Mouse (Mus musculus) CH12.LX (cell line): ENCODE data around the gene Trappc2l. TPM values are rescaled to one million over a fixed set of nuclear protein-coding genes. Genes with fewer than 3 reads are reported as not detected.

Source experiments
- DNase-seq: peaks from one replicate; pipeline ENCODE4 v3.0.0-alpha.2; 2013; ENCODE audit errors: extremely low read depth
- H3K27ac ChIP-seq: 2 replicates; pipeline ENCODE4 v1.5.1; 2012; ENCODE audit warnings: low read depth, mild to moderate bottlenecking, control low read depth, moderate library complexity; ENCODE audit not compliant: insufficient read depth
- H3K27me3 ChIP-seq: replicated peaks from 2 replicates; pipeline ENCODE3; 2012; ENCODE audit warnings: inconsistent platforms
- H3K36me3 ChIP-seq, 2 experiments: replicated peaks in 1 of 2; 2 replicates each; pipeline versions ENCODE3 to v1.6.1; 2012; ENCODE audit warnings: inconsistent platforms in 1 of 2, low read length in 1 of 2, mild to moderate bottlenecking in 1 of 2, mixed read lengths in 1 of 2, moderate library complexity in 1 of 2; ENCODE audit not compliant: control insufficient read depth in 1 of 2, insufficient read depth in 1 of 2
- H3K4me1 ChIP-seq, 2 experiments: 2 replicates each; pipeline ENCODE4 v1.6.1; 2012; ENCODE audit warnings: inconsistent platforms in 1 of 2, moderate library complexity in 1 of 2; ENCODE audit not compliant: insufficient read depth in 2 of 2, control insufficient read depth in 1 of 2
- H3K4me2 ChIP-seq: 2 replicates; pipeline ENCODE4 v1.6.1; 2012; ENCODE audit warnings: low read depth, mild to moderate bottlenecking, control low read depth; ENCODE audit not compliant: poor library complexity, insufficient read depth, severe bottlenecking
- H3K4me3 ChIP-seq, 3 experiments: fragments of 150-350 bp in 1 of 3; sonication (generic) in 1 of 3; replicated peaks in 1 of 3; 2 replicates each; pipeline versions ENCODE3 to v1.5.1; 2011 to 2012; ENCODE audit warnings: low read depth in 2 of 3, low read length in 2 of 3, mild to moderate bottlenecking in 2 of 3, moderate library complexity in 2 of 3, control low read depth in 1 of 3, improper control_type of control experiment in 1 of 3, inconsistent platforms in 1 of 3, mixed read lengths in 1 of 3; ENCODE audit not compliant: poor library complexity in 1 of 3
- H3K79me2 ChIP-seq: replicated peaks from 2 replicates; pipeline ENCODE4 v1.6.1; 2012; ENCODE audit warnings: mild to moderate bottlenecking, moderate library complexity; ENCODE audit not compliant: control insufficient read depth, poor library complexity, insufficient read depth, severe bottlenecking; ENCODE audit errors: extremely low read depth
- H3K9ac ChIP-seq: 2 replicates; pipeline ENCODE4 v1.6.1; 2012; ENCODE audit warnings: low read depth, mild to moderate bottlenecking, control low read depth, moderate library complexity; ENCODE audit not compliant: insufficient read depth
- H3K9me3 ChIP-seq: replicated peaks from 2 replicates; pipeline ENCODE3; 2012; ENCODE audit warnings: low read length, inconsistent platforms, mixed read lengths
- BHLHE40 ChIP-seq: IDR thresholded peaks from 2 replicates; pipeline ENCODE4 v1.6.1; 2011; ENCODE audit warnings: mild to moderate bottlenecking, low read depth, low read length, improper control_type of control experiment
- CTCF ChIP-seq, 2 experiments: IDR thresholded peaks in 1 of 2; conservative IDR thresholded peaks in 1 of 2; 2 replicates each; pipeline ENCODE4 v1.5.1; 2011 to 2012; ENCODE audit warnings: low read depth in 2 of 2, low read length in 2 of 2, improper control_type of control experiment in 1 of 2, inconsistent platforms in 1 of 2, mild to moderate bottlenecking in 1 of 2, moderate library complexity in 1 of 2
- E2F4 ChIP-seq: IDR thresholded peaks from 2 replicates; pipeline ENCODE4 v1.6.1; 2011; ENCODE audit warnings: low read depth, low read length, improper control_type of control experiment; ENCODE audit not compliant: insufficient replicate concordance
- ELF1 ChIP-seq: IDR thresholded peaks from 2 replicates; pipeline ENCODE4 v1.6.1; 2014; ENCODE audit warnings: low read depth, mild to moderate bottlenecking, inconsistent platforms, low read length, improper control_type of control experiment
- EP300 ChIP-seq: IDR thresholded peaks from 2 replicates; pipeline ENCODE4 v1.6.1; 2011; ENCODE audit warnings: low read length, improper control_type of control experiment
- ETS1 ChIP-seq: conservative IDR thresholded peaks from 2 replicates; pipeline ENCODE4 v1.6.1; 2012; ENCODE audit warnings: low read depth, mild to moderate bottlenecking, inconsistent platforms, low read length, improper control_type of control experiment, moderate library complexity
- GABPA ChIP-seq: IDR thresholded peaks from 2 replicates; pipeline ENCODE4 v1.6.1; 2012; ENCODE audit warnings: low read depth, low read length, improper control_type of control experiment, inconsistent platforms; ENCODE audit not compliant: insufficient replicate concordance
- IRF4 ChIP-seq: IDR thresholded peaks from 2 replicates; pipeline ENCODE4 v1.6.1; 2014; ENCODE audit warnings: low read depth, mild to moderate bottlenecking, inconsistent platforms, low read length, improper control_type of control experiment
- JUND ChIP-seq: conservative IDR thresholded peaks from 2 replicates; pipeline ENCODE4 v1.6.1; 2011; ENCODE audit warnings: low read depth, low read length, improper control_type of control experiment
- KAT2A ChIP-seq: IDR thresholded peaks from 2 replicates; pipeline ENCODE4 v1.6.1; 2012; ENCODE audit warnings: low read length, improper control_type of control experiment, inconsistent platforms; ENCODE audit not compliant: insufficient replicate concordance
- MAZ ChIP-seq: IDR thresholded peaks from 2 replicates; pipeline ENCODE4 v1.6.1; 2012; ENCODE audit warnings: low read depth, mild to moderate bottlenecking, inconsistent platforms, low read length, improper control_type of control experiment, moderate library complexity
- MEF2A ChIP-seq: IDR thresholded peaks from 2 replicates; pipeline ENCODE4 v1.6.1; 2014; ENCODE audit warnings: low read depth, mild to moderate bottlenecking, inconsistent platforms, low read length, improper control_type of control experiment, borderline replicate concordance
- MXI1 ChIP-seq: IDR thresholded peaks from 2 replicates; pipeline ENCODE4 v1.6.1; 2011; ENCODE audit warnings: mild to moderate bottlenecking, low read depth, low read length, improper control_type of control experiment
- MYC ChIP-seq: IDR thresholded peaks from 2 replicates; pipeline ENCODE4 v1.6.1; 2011; ENCODE audit warnings: low read depth, mild to moderate bottlenecking, improper control_type of control experiment, low read length
- NRF1 ChIP-seq: IDR thresholded peaks from 2 replicates; pipeline ENCODE4 v1.6.1; 2014; ENCODE audit warnings: low read depth, mild to moderate bottlenecking, inconsistent platforms, low read length, improper control_type of control experiment, moderate library complexity
- RAD21 ChIP-seq: IDR thresholded peaks from 2 replicates; pipeline ENCODE4 v1.6.1; 2011; ENCODE audit warnings: low read depth, mild to moderate bottlenecking, low read length, improper control_type of control experiment, moderate library complexity
- SMC3 ChIP-seq: IDR thresholded peaks from 2 replicates; pipeline ENCODE4 v1.6.1; 2011; ENCODE audit warnings: low read depth, low read length, improper control_type of control experiment
- TBP ChIP-seq: conservative IDR thresholded peaks from 2 replicates; pipeline ENCODE4 v1.6.1; 2011; ENCODE audit warnings: low read depth, low read length, improper control_type of control experiment
- TCF12 ChIP-seq: IDR thresholded peaks from 2 replicates; pipeline ENCODE4 v1.6.1; 2014; ENCODE audit warnings: low read depth, mild to moderate bottlenecking, inconsistent platforms, low read length, improper control_type of control experiment
- UBTF ChIP-seq: IDR thresholded peaks from 2 replicates; pipeline ENCODE4 v1.6.1; 2012; ENCODE audit warnings: low read depth, mild to moderate bottlenecking, inconsistent platforms, low read length, improper control_type of control experiment, moderate library complexity
- ZC3H11A ChIP-seq: IDR thresholded peaks from 2 replicates; pipeline ENCODE4 v1.6.1; 2012; ENCODE audit warnings: low read depth, mild to moderate bottlenecking, inconsistent platforms, low read length, improper control_type of control experiment
- ZKSCAN1 ChIP-seq: IDR thresholded peaks from 2 replicates; pipeline ENCODE4 v1.6.1; 2012; ENCODE audit warnings: low read depth, inconsistent platforms, low read length, improper control_type of control experiment, borderline replicate concordance
- ZMIZ1 ChIP-seq: IDR thresholded peaks from 2 replicates; pipeline ENCODE4 v1.6.1; 2012; ENCODE audit warnings: low read depth, mild to moderate bottlenecking, inconsistent platforms, low read length, improper control_type of control experiment
- ZNF384 ChIP-seq: IDR thresholded peaks from 2 replicates; pipeline ENCODE4 v1.6.1; 2012; ENCODE audit warnings: low read depth, low read length, improper control_type of control experiment, inconsistent platforms
- dilution Hi-C: fragments of 300-500 bp; cut with MboI; formaldehyde crosslinking; loops from 2 replicates; pipeline ENCODE4 v1.14.3; 2020; ENCODE audit warnings: low sequenced_read_pairs; ENCODE audit not compliant: extremely low pct_unique_long_range_greater_than_20kb, extremely low pct_ligation_motif_present
- in situ Hi-C: fragments of 300-500 bp; cut with MboI; formaldehyde crosslinking; loops from 3 replicates; pipeline ENCODE4 v1.14.3; 2019; ENCODE audit warnings: low sequenced_read_pairs, low pct_ligation_motif_present, low pct_unique_long_range_greater_than_20kb, mixed read lengths
- polyA plus RNA-seq: library from polyadenylated mRNA; unstranded; fragments of >175 nt; gene quantifications from 2 replicates; pipeline ENCODE4 v1.2.1, GENCODE M21; 2012; ENCODE audit warnings: low read depth; ENCODE audit not compliant: insufficient read length
- total RNA-seq, 2 experiments: library from RNA; depleted of rRNA; stranded (reverse); fragments of 300-350 nt in 1 of 2; fragments of >200 nt in 1 of 2; gene quantifications; 2 replicates each; pipeline ENCODE4 v1.2.3; 2012 to 2014

Trappc2l gene
- total and polyA plus RNA-seq, 3 experiments = 15.7 to 67.0 (median 36.0) TPM

DNA sequence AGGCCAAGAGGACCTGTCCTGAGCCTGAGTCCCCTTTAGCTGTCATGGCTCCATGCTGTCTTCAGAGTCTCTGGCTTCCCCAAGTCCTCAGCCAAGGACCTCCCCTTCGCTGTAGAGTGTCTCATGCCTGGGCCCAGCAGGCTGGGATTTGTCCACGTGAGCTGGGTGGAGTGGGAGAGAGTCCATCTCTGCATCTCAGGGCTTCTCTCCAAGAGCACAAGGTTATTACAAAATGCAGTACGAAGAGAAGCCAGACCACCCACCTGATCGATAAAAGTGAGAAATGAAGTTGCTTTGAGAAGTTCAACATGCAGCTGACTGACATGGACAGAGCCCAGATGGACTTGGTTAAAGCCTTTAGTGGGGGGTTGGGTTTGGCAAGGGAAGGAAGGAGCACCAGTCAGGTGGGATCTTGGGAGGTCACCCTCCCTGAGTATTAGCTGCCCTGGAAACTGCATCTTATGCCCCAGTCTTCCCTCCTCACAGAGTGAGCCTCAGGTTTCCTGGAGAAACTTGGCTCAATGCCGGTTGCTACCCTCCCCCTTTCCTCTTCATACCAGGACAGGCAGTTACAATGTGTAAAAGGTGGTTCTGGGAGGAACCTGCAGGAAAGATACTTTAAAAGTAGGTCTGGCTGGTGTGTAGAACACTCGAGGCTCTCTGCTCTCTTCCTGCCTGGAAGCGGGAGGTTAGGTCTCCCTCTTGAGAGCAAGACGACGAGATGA, 4.9 kb downstream of the Trappc2l start:
- no peak overlapping the region for H3K4me2 ChIP-seq
- peaks cover 8 to 36% of the 10 kb centered on the region in 2 experiments for H3K4me1 ChIP-seq
- no peak overlapping the region for H3K4me3 ChIP-seq
- H3K9ac ChIP-seq = no peak overlapping the region
- TF ChIP-seq E2F4 (no peak), ZC3H11A (no peak), ELF1 (no peak), TBP (no peak), BHLHE40 (no peak), JUND (no peak), TCF12 (no peak), UBTF (no peak), IRF4 (no peak), MYC (no peak), MXI1 (no peak), GABPA (no peak), SMC3 (no peak), ZKSCAN1 (no peak), MEF2A (no peak), NRF1 (no peak), EP300 (no peak), ETS1 (no peak), ZMIZ1 (no peak)
- H3K27me3 ChIP-seq = no peaks in the 10 kb centered on the region
- H3K36me3 ChIP-seq = peaks cover 5 to 38% of the 10 kb centered on the region in 2 experiments
- H3K9me3 ChIP-seq = no peaks in the 10 kb centered on the region
- H3K27ac ChIP-seq = no peak overlapping the region
- no peak for DNase-seq
- H3K79me2 ChIP-seq = no peaks in the 10 kb centered on the region
- dilution Hi-C loops (no loop called here), in situ Hi-C loops (no loop called here)

DNA sequence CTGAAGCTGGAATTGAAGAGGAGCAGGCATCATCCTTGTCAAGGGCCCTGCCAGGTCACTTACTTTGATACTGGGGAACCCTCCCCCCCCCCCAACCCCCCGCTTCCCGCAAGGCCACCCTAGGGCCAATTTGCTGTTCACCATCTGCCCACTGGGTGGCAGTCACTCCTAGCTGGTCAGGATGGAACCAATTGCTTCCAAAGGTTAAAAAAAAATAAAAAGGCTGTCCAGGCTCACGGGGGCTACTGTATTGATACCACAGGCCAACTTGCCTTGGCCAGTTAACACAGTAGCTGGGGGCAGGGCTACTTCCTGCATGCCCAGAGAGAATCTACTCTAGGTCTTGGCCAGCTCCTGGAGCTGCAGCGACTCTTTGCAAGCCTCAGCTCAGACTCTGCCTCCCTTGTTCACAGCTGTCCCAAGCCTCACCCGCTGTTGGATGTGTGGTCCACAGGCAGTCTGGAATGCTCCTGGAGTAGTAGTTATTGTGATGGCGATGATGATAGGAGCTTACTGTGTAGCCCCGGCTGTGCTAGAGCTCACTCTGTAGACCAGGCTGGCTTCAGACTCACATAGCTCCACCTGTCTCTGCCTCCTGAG, 6.6 kb downstream of the Trappc2l start:
- Histone ChIP-seq H3K4me2 (no peak overlapping the region), H3K27me3 (no peaks in the 10 kb centered on the region), H3K36me3 (peaks cover 5 to 34% of the 10 kb centered on the region in 2 experiments), H3K4me1 (peaks cover under 1 to 24% of the 10 kb centered on the region in 2 experiments; a peak in 2 of 4 replicates), H3K9me3 (no peaks in the 10 kb centered on the region), H3K79me2 (no peaks in the 10 kb centered on the region), H3K9ac (no peak overlapping the region), H3K4me3 (no peak overlapping the region), H3K27ac (no peak overlapping the region)
- DNase-seq = peak; percentile 72
- TF ChIP-seq KAT2A (no peak), ZNF384 (peak; percentile 94), CTCF (conservative IDR thresholded peaks at IDR 0.05 in 1 of 2, IDR thresholded peaks at IDR 0.05 in 1 of 2; ENCODE audit: low read depth in 2 of 2, low read length in 2 of 2) (peak in 1 of 2 experiments; percentile 77; a peak in 2 of 4 replicates), RAD21 (peak; percentile 75), MAZ (peak; percentile 63; the same call in 1 of the 2 replicates), TCF12 (peak; percentile 24; the same call in 1 of the 2 replicates), SMC3 (peak; percentile 88), TBP (no peak), ZC3H11A (peak; percentile 63), E2F4 (no peak)
- dilution Hi-C loops = no loop called here
- in situ Hi-C loops = no loop called here
